Mouse (Mus musculus) left cerebral cortex, postnatal 14 days (tissue): ENCODE results near the gene Phykpl. TPM values are rescaled to one million over a fixed set of nuclear protein-coding genes. Genes with fewer than 3 reads are reported as not detected.
"Not testable (repeated sequence)": the region's sequence is repeated elsewhere in the genome, so short reads cannot be mapped to it uniquely, and the experiment has no call there.

Experiments
- DNase-seq, 2 experiments: peaks; one replicate each; pipeline ENCODE4 v3.0.0; 2021 to 2022; ENCODE audit warnings: low spot score in 2 of 2, mixed read lengths in 1 of 2
- intact Hi-C: fragments of 180-260 bp; cut with DNase I; formaldehyde crosslinking; loops from one replicate; pipeline ENCODE4 v1.15.1; 2025
- total RNA-seq, 2 experiments: library from RNA; stranded (reverse); gene quantifications; 2 replicates each; pipeline ENCODE4 v1.2.3; 2021

Gene Phykpl
- total RNA-seq, 2 experiments from 2014 or later = 5.8 to 6.4 TPM

- intact Hi-C loops = not testable (repeated sequence)
Measured at GRCm38 (mm10) chr11:51609940-51610339, 25.4 kb downstream of the Phykpl start.

GRCm38 (mm10) chr11:51614256-51614655 lies 29.7 kb downstream of the Phykpl start:
- DNase-seq = no peak
- intact Hi-C loops = no loop called here

More at GRCm38 (mm10) chr11:51609940-51610339, 25.4 kb downstream of the Phykpl start:
- not testable (repeated sequence) for DNase-seq

GRCm38 (mm10) chr11:51615129-51615528 lies 30.6 kb downstream of the Phykpl start:
- intact Hi-C loops = no loop called here
- DNase-seq = no peak

GRCm38 (mm10) chr11:51615601-51616000 lies 31.0 kb downstream of the Phykpl start:
- intact Hi-C loops = no loop called here
- DNase-seq = no peak

- intact Hi-C loops = not testable (repeated sequence)
Measured at GRCm38 (mm10) chr11:51616113-51616512, 31.6 kb downstream of the Phykpl start.

GRCm38 (mm10) chr11:51617693-51618092 lies 33.1 kb downstream of the Phykpl start:
- intact Hi-C loops = loop anchor here (1.0 kb wide), 1 partner anchor 64 kb away; no protein-coding TSS in a partner anchor
- DNase-seq = peak; percentile 82 to 83

More at GRCm38 (mm10) chr11:51616113-51616512, 31.6 kb downstream of the Phykpl start:
- not testable (repeated sequence) for DNase-seq

GRCm38 (mm10) chr11:51618894-51619408 lies 34.4 kb downstream of the Phykpl start:
- intact Hi-C loops = no loop called here
- DNase-seq = no peak

- DNase-seq = peak; percentile 90 to 98
- intact Hi-C loops = no loop called here
Measured at GRCm38 (mm10) chr11:51619409-51620060, 35.0 kb downstream of the Phykpl start, which contains the start of gene Nhp2. Gene Nhp2 (plus strand): TSS chr11:51619735.

- intact Hi-C loops = no loop called here
- no peak for DNase-seq
Measured at GRCm38 (mm10) chr11:51620084-51620483, 35.5 kb downstream of the Phykpl start.

- DNase-seq = no peak
- intact Hi-C loops = no loop called here
Measured at GRCm38 (mm10) chr11:51621776-51622175, 37.2 kb downstream of the Phykpl start.

- DNase-seq = peak; percentile 76 to 91
- intact Hi-C loops = no loop called here
Measured at GRCm38 (mm10) chr11:51622971-51623491, 38.5 kb downstream of the Phykpl start.

GRCm38 (mm10) chr11:51625187-51625820 lies 40.7 kb downstream of the Phykpl start:
- DNase-seq = no peak
- intact Hi-C loops = no loop called here

- intact Hi-C loops = no loop called here
- no peak for DNase-seq
Measured at GRCm38 (mm10) chr11:51627425-51627824, 42.9 kb downstream of the Phykpl start.

- no peak for DNase-seq
Measured at GRCm38 (mm10) chr11:51627907-51628306, 43.4 kb downstream of the Phykpl start.

GRCm38 (mm10) chr11:51629651-51630314 lies 45.2 kb downstream of the Phykpl start:
- peak; percentile 53 to 78 for DNase-seq
- intact Hi-C loops = no loop called here

More at GRCm38 (mm10) chr11:51627907-51628306, 43.4 kb downstream of the Phykpl start:
- intact Hi-C loops = no loop called here

GRCm38 (mm10) chr11:51632130-51632753 lies 47.7 kb downstream of the Phykpl start:
- no peak for DNase-seq
- intact Hi-C loops = no loop called here

GRCm38 (mm10) chr11:51633200-51633599 lies 48.6 kb downstream of the Phykpl start:
- DNase-seq, intact Hi-C loops: not testable (repeated sequence)

GRCm38 (mm10) chr11:51633721-51634120 lies 49.2 kb downstream of the Phykpl start:
- intact Hi-C loops = no loop called here

GRCm38 (mm10) chr11:51635127-51635524 lies 50.6 kb downstream of the Phykpl start:
- intact Hi-C loops = no loop called here
- DNase-seq = no peak

More at GRCm38 (mm10) chr11:51633721-51634120, 49.2 kb downstream of the Phykpl start:
- no peak for DNase-seq
